Mouse (Mus musculus) small intestine, adult 2 months (tissue): ENCODE results near the gene Sh3d21. TPM values are rescaled to one million over a fixed set of nuclear protein-coding genes. Genes with fewer than 3 reads are reported as not detected.

Experiments
- H3K27ac ChIP-seq: fragments of 200-500 bp; 2 replicates; pipeline ENCODE4 v1.5.1; 2012; ENCODE audit warnings: low read depth, low read length, control low read depth, inconsistent platforms; ENCODE audit not compliant: insufficient read depth
- H3K27me3 ChIP-seq: fragments of 200-500 bp; 2 replicates; pipeline ENCODE4 v1.6.1; 2012; ENCODE audit warnings: mild to moderate bottlenecking, moderate library complexity, low read length, inconsistent platforms; ENCODE audit not compliant: control insufficient read depth, insufficient read depth
- H3K36me3 ChIP-seq: fragments of 200-500 bp; 2 replicates; pipeline ENCODE4 v1.6.1; 2012; ENCODE audit warnings: mild to moderate bottlenecking, low read length, control low read depth, inconsistent platforms; ENCODE audit not compliant: control insufficient read depth, insufficient read depth
- H3K4me1 ChIP-seq: fragments of 200-500 bp; 2 replicates; pipeline ENCODE4 v1.6.1; 2012; ENCODE audit warnings: low read length, inconsistent platforms, mixed read lengths; ENCODE audit not compliant: control insufficient read depth, insufficient read depth, insufficient read length
- H3K4me3 ChIP-seq: fragments of 200-500 bp; 2 replicates; pipeline ENCODE4 v1.5.1; 2012; ENCODE audit warnings: low read depth, mild to moderate bottlenecking, control low read depth, inconsistent platforms, low read length, moderate library complexity
- CTCF ChIP-seq: fragments of 200-500 bp; IDR thresholded peaks from 2 replicates; pipeline ENCODE4 v1.5.1; 2012; ENCODE audit warnings: low read depth, mild to moderate bottlenecking, control low read depth, inconsistent platforms, low read length, moderate library complexity, mixed read lengths; ENCODE audit not compliant: insufficient replicate concordance, insufficient read length; ENCODE audit errors: extremely low read depth
- POLR2A ChIP-seq: fragments of 200-500 bp; IDR thresholded peaks from 2 replicates; pipeline ENCODE4 v1.6.1; 2012; ENCODE audit warnings: low read depth, mild to moderate bottlenecking, control low read depth, inconsistent platforms, low read length, moderate library complexity
- WGBS: fragments of 180-500 bp; shearing (Covaris S2); methylation state at CpG from one replicate; pipeline ENCODE4 v1.1.7; 2018; 5-methylcytosine and 5-hydroxymethylcytosine counted together
- polyA plus RNA-seq: library from polyadenylated mRNA; depleted of rRNA; stranded (reverse); fragments of >200 nt; gene quantifications from 2 replicates; pipeline ENCODE4 v1.2.3, GENCODE M21; 2012

Sh3d21 gene
- polyA plus RNA-seq, 1 experiment, result 5.2 TPM

DNA sequence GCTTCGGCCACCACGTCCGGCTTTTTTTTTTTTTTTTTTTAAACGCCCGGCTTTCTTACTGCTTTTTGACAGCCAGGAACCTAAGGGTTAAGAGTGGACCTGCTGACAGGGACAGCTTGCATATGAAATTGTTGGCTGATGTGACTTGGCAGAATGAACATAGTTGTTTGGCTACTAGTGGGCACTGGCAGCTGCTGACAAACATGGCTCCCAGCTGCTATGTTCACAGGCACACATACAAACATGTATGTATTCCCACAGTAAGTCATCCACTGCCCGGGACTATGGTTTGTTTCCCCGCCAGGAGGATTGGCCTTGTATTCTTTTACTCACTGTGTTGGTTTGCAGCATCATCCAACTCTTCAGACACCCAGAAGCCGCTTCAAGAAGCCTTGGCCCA is 46.2 kb downstream of the Sh3d21 start:
- H3K4me1 ChIP-seq, result peaks cover 4% of the 10 kb centered on the region
- no peak overlapping the region for H3K4me3 ChIP-seq
- 75% methylated on average over 8 of the region's 8 CpGs for WGBS
- H3K27me3 ChIP-seq, result no peaks in the 10 kb centered on the region
- peaks cover 13% of the 10 kb centered on the region for H3K36me3 ChIP-seq
- TF ChIP-seq CTCF (no peak), POLR2A (no peak)
- no peak overlapping the region for H3K27ac ChIP-seq

- no peak for TF ChIP-seq POLR2A
- TF ChIP-seq CTCF, result no peak
- WGBS, result 63% methylated on average over 6 of the region's 6 CpGs
- Histone ChIP-seq H3K4me1 (peaks cover 4% of the 10 kb centered on the region), H3K27ac (no peak overlapping the region), H3K27me3 (no peaks in the 10 kb centered on the region), H3K4me3 (no peak overlapping the region), H3K36me3 (peaks cover 13% of the 10 kb centered on the region)
These were observed 47.3 kb downstream of the Sh3d21 start for GRCm38 (mm10) chr4:126115871-126116521.

GRCm38 (mm10) chr4:126115411-126115810 is 47.9 kb downstream of the Sh3d21 start:
- WGBS, result 95% methylated on average over 9 of the region's 9 CpGs

DNA sequence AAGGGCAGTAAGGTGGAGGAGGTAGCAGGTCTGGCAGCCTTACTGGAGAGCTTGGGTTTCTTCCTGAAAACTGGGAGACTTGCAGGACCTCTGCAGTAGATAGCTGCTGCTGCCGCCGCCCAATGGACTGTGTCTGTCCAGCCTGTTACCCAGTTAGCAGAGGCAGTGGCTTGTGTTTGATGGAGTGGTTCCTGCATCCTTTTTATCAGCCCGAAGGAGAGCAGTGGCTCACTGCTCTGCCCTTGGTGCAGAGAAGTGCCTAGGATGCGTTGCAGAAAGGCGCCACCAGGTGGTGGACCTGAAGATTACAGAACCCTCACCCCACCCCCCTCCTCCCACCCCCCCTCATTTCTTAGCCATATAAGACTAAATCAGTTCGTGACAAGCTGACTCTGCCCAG is 49.3 kb downstream of the Sh3d21 start:
- Histone ChIP-seq H3K27me3 (no peaks in the 10 kb centered on the region), H3K4me3 (no peak overlapping the region), H3K4me1 (peaks cover 17% of the 10 kb centered on the region), H3K27ac (no peak overlapping the region), H3K36me3 (peaks cover 10% of the 10 kb centered on the region)
- 16% methylated on average over 6 of the region's 6 CpGs for WGBS
- no peak for TF ChIP-seq POLR2A
- peak; percentile 75; the same call in 1 of the 2 replicates for TF ChIP-seq CTCF

More at GRCm38 (mm10) chr4:126115411-126115810, 47.9 kb downstream of the Sh3d21 start:
- TF ChIP-seq POLR2A, result no peak
- TF ChIP-seq CTCF, result no peak
- Histone ChIP-seq H3K4me3 (no peak overlapping the region), H3K27me3 (no peaks in the 10 kb centered on the region), H3K36me3 (peaks cover 13% of the 10 kb centered on the region), H3K4me1 (peaks cover 8% of the 10 kb centered on the region), H3K27ac (no peak overlapping the region)

GRCm38 (mm10) chr4:126113243-126113642 is 50.0 kb downstream of the Sh3d21 start:
- Histone ChIP-seq H3K4me1 (peaks cover 23% of the 10 kb centered on the region), H3K4me3 (no peak overlapping the region), H3K27me3 (no peaks in the 10 kb centered on the region), H3K27ac (0 out of 2 replicates have a peak overlapping the region, but pooled peaks have one; percentile 16), H3K36me3 (peaks cover 7% of the 10 kb centered on the region; the same call in 1 of the 2 replicates)
- TF ChIP-seq CTCF, result no peak
- TF ChIP-seq POLR2A, result no peak
- WGBS, result 59% methylated on average over 4 of the region's 4 CpGs

- Histone ChIP-seq H3K4me3 (no peak overlapping the region), H3K4me1 (peaks cover 33% of the 10 kb centered on the region), H3K27me3 (no peaks in the 10 kb centered on the region), H3K27ac (peak overlapping the region; percentile 91), H3K36me3 (peaks cover 3% of the 10 kb centered on the region; the same call in 1 of the 2 replicates)
- WGBS, result 29% methylated on average over 7 of the region's 7 CpGs
- TF ChIP-seq POLR2A (no peak), CTCF (no peak)
These were observed 52.1 kb downstream of the Sh3d21 start for GRCm38 (mm10) chr4:126111153-126111549.

DNA sequence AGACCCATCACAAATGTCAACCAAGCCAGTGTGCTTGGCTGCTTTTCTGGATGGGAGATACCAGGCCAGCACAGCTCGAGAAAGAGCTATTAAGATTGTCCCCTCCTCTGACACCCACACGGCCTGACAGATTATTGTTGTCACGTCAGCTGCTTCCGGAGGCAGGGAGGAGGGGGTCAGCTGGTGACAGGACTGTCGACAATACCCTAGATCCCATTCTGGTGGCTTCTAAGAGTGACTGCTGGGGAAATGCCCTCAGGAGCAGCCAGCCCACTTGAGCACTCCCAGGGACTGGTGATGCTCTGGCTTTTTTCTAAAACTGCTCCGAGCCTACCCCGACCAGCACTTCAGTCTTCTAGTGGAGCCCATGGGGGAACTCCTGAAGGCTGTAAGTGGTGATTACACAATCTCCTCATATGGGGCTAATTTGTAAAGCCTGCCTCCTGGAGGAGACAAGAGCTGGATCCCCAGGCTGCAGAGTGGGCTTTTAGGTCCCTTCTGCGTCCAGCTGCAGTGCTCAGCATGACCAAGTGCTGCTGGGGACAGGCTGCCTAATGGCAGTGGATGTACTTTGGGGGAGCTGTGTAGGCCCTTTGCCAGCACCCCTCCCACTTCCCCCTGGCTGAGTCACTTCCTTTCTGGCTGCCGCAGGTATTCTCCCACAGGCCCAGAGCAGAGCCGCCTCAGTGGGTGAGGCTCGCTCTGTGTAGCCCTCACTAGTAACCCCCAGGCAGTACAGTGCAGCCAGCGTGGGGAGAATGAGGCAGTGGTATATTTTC is 52.7 kb downstream of the Sh3d21 start:
- Histone ChIP-seq H3K27me3 (no peaks in the 10 kb centered on the region), H3K4me3 (peak overlapping the region; percentile 1; the same call in 1 of the 2 replicates), H3K4me1 (peaks cover 33% of the 10 kb centered on the region), H3K27ac (peak overlapping the region; percentile 91), H3K36me3 (peaks cover 3% of the 10 kb centered on the region; the same call in 1 of the 2 replicates)
- TF ChIP-seq POLR2A (no peak), CTCF (peak; percentile 22; the same call in 1 of the 2 replicates)
- 19% methylated on average over 12 of the region's 12 CpGs for WGBS
